Mouse (Mus musculus): ENCODE measurements at regions not wholly inside any gene's neighbourhood (a gene's known extent, or its start where the extent isn't known, plus 50 kb on each side); places are given as distances from the start of the nearest gene placed in this dataset.
A peak's percentile ranks its signal among the peaks of the same experiment; 100 is the strongest.
"Not testable (repeated sequence)": the region's sequence is repeated elsewhere in the genome, so short reads cannot be mapped to it uniquely, and the experiment has no call there.

GRCm38 (mm10) chr13:82058131-82058731, 275.4 kb downstream of the Cetn3 start:
- DNase-seq (ENCODE audit: low spot score in 2 of 2) = no peak

GRCm38 (mm10) chr13:82058872-82059271, 276.0 kb downstream of the Cetn3 start:
- DNase-seq (ENCODE audit: low spot score in 2 of 2) = no peak

- DNase-seq (ENCODE audit: low spot score in 2 of 2) = peak in 1 of 2 experiments; percentile 20
Observed at GRCm38 (mm10) chr13:82059498-82059897, 276.6 kb downstream of the Cetn3 start.

- not testable (repeated sequence) for DNase-seq (ENCODE audit: low spot score in 2 of 2)
Observed at GRCm38 (mm10) chr13:82063880-82064279, 281.0 kb downstream of the Cetn3 start.

GRCm38 (mm10) chr13:82066174-82066573, 283.3 kb downstream of the Cetn3 start:
- no peak for DNase-seq (ENCODE audit: low spot score in 2 of 2)

- no peak for DNase-seq (ENCODE audit: low spot score in 2 of 2)
Observed at GRCm38 (mm10) chr13:82066674-82067270, 283.9 kb downstream of the Cetn3 start.

GRCm38 (mm10) chr13:82072449-82072848, 289.6 kb downstream of the Cetn3 start:
- DNase-seq (ENCODE audit: low spot score in 2 of 2) = no peak

GRCm38 (mm10) chr13:82073343-82073742, 290.5 kb downstream of the Cetn3 start:
- DNase-seq (ENCODE audit: low spot score in 2 of 2) = no peak

- DNase-seq (ENCODE audit: low spot score in 2 of 2) = peak in 1 of 2 experiments; percentile 23
Observed at GRCm38 (mm10) chr13:82081375-82081774, 298.5 kb downstream of the Cetn3 start.

- no peak for DNase-seq (ENCODE audit: low spot score in 2 of 2)
Observed at GRCm38 (mm10) chr13:82087635-82088034, 304.8 kb downstream of the Cetn3 start.

- DNase-seq (ENCODE audit: low spot score in 2 of 2) = no peak
Observed at GRCm38 (mm10) chr13:82092186-82092585, 309.3 kb downstream of the Cetn3 start.

GRCm38 (mm10) chr13:82106032-82106431, 323.2 kb downstream of the Cetn3 start:
- DNase-seq (ENCODE audit: low spot score in 2 of 2) = no peak

- DNase-seq (ENCODE audit: low spot score in 2 of 2) = peak in 1 of 2 experiments; percentile 21
Observed at GRCm38 (mm10) chr13:82129777-82130735, 347.2 kb downstream of the Cetn3 start.
